In genomic region chr8:26915731-26916130, GRCm38 (mm10) we compare ENCODE assay signal across 17 mouse cellular contexts.
DNase-seq lines count a peak whose midpoint lies in the region; ATAC-seq lines count a peak whose summit lies in the region.
"Had no signal": no experiment of that assay in that cellular context is flagged by ENCODE, and none has a peak within 500 bp of the region (broad histone marks: within the 10 kb centered on the region; RNA-seq: fewer than 3 reads in every experiment).

No protein-coding gene starts in this region.

- H3K27me3 ChIP-seq in forebrain, embryonic 14.5 days (replicated peaks; ENCODE audit: control insufficient read depth, insufficient read depth, low read length) = no peaks in the 10 kb centered on the region
- H3K27me3 ChIP-seq: embryonic facial prominence, embryonic 12.5 days; forebrain, embryonic 12.5 days; heart, embryonic 12.5 days; intestine, embryonic 15.5 days had no signal

- no peaks in the 10 kb centered on the region for H3K9me3 ChIP-seq in forebrain, embryonic 14.5 days (replicated peaks; ENCODE audit: control insufficient read depth, low read length)
- H3K9me3 ChIP-seq: embryonic facial prominence, embryonic 12.5 days; forebrain, embryonic 12.5 days; heart, embryonic 12.5 days; hindbrain, embryonic 10.5 days; intestine, embryonic 15.5 days had no signal

- H3K27ac ChIP-seq in forebrain, embryonic 14.5 days (ENCODE audit: low read depth, low read length) = no peak overlapping the region
- H3K27ac ChIP-seq: embryonic facial prominence, embryonic 12.5 days; forebrain, embryonic 12.5 days; hindbrain, embryonic 10.5 days; intestine, embryonic 15.5 days had no signal

- DNase-seq in ovary, adult 18-20 months (ENCODE audit: low spot score) = peak; percentile 72
- DNase-seq in ovary, postnatal 14 days (ENCODE audit: low spot score) = no peak
- DNase-seq in adrenal gland, postnatal 10 days = peak; percentile 65
- peak; percentile 27 for DNase-seq in retina, embryonic 14.5 days (ENCODE audit: low spot score)
- no peak for DNase-seq in gastrocnemius, adult 8-10 months (ENCODE audit: low spot score in 2 of 2)
- DNase-seq in cerebellum, postnatal 25 days = no peak
- no peak for DNase-seq in forebrain, embryonic 14.5 days (ENCODE audit: low spot score)
- DNase-seq: cerebellum, adult 2 months; cerebellum, postnatal 10 days; forebrain, postnatal 0 days; gastrocnemius, postnatal 36 days had no signal

- H3K4me2 ChIP-seq in forebrain, embryonic 14.5 days (ENCODE audit: low read length) = no peak overlapping the region
- H3K4me2 ChIP-seq: embryonic facial prominence, embryonic 12.5 days; forebrain, embryonic 12.5 days; heart, embryonic 12.5 days; hindbrain, embryonic 14.5 days; intestine, embryonic 15.5 days had no signal

- H3K4me3 ChIP-seq in forebrain, embryonic 14.5 days (ENCODE audit: low read depth, low read length) = no peak overlapping the region
- H3K4me3 ChIP-seq: embryonic facial prominence, embryonic 12.5 days; forebrain, embryonic 12.5 days; heart, embryonic 12.5 days; hindbrain, embryonic 10.5 days; intestine, embryonic 15.5 days had no signal

- ATAC-seq in forebrain, embryonic 14.5 days = no peak
- ATAC-seq: forebrain, postnatal 0 days; intestine, embryonic 15.5 days had no signal

- 90% methylated on average over 8 of the region's 8 CpGs for WGBS in forebrain, embryonic 14.5 days

- H3K4me1 ChIP-seq in forebrain, embryonic 14.5 days (ENCODE audit: control insufficient read depth, insufficient read depth, low read length) = no peaks in the 10 kb centered on the region
- H3K4me1 ChIP-seq: embryonic facial prominence, embryonic 12.5 days; forebrain, embryonic 12.5 days; heart, embryonic 12.5 days; hindbrain, embryonic 10.5 days had no signal

- H3K36me3 ChIP-seq in forebrain, embryonic 14.5 days (ENCODE audit: control insufficient read depth, insufficient read depth, low read length) = no peaks in the 10 kb centered on the region
- H3K36me3 ChIP-seq: embryonic facial prominence, embryonic 12.5 days; forebrain, embryonic 12.5 days; heart, embryonic 12.5 days; hindbrain, embryonic 10.5 days; intestine, embryonic 15.5 days had no signal

- H3K9ac ChIP-seq in forebrain, embryonic 14.5 days (ENCODE audit: low read length) = no peak overlapping the region
- H3K9ac ChIP-seq: embryonic facial prominence, embryonic 12.5 days; forebrain, embryonic 12.5 days; forebrain, postnatal 0 days; heart, embryonic 12.5 days; hindbrain, embryonic 14.5 days; intestine, embryonic 15.5 days had no signal

Comparison
In these comparisons a context has a peak if more than half of its experiments do, and no peak if none do; other contexts are left out.
1. DNase-seq: peak in ovary, adult 18-20 months (single experiment), adrenal gland, postnatal 10 days (single experiment) and retina, embryonic 14.5 days (single experiment); none in ovary, postnatal 14 days (single experiment), gastrocnemius, adult 8-10 months (0 of 2), cerebellum, postnatal 25 days (0 of 2) and forebrain, embryonic 14.5 days (single experiment).